Mouse (Mus musculus) neutrophil, adult 83 days (primary cell): Measurements from ENCODE around the gene Itln1. TPM values are rescaled to one million over a fixed set of nuclear protein-coding genes. Genes with fewer than 3 reads are reported as not detected.

Experiments
- total RNA-seq, 2 experiments: library from RNA; stranded (reverse); gene quantifications; one replicate each; pipeline ENCODE4 v1.2.4; 2023

Itln1 gene
- not detected for total RNA-seq

GRCm38 (mm10) chr1:171535194-171535593 is at the start of gene Itln1:
Itln1 (minus strand) TSS chr1:171535294.

GRCm38 (mm10) chr1:171558898-171559297 is 23.8 kb upstream of the Itln1 start, which contains the start of gene Cd244a:
Cd244a (plus strand) TSS chr1:171559193.

GRCm38 (mm10) chr1:171503250-171503591 is 31.9 kb downstream of the Itln1 start, which contains the start of gene Alyref2:
Alyref2 (plus strand) TSS chr1:171503478.

Other genes starting within 250 kb of the Itln1 start
- 10 to 100 TPM; 31.7 to 36.2 TPM for gene Usp21, start 247.3 kb downstream of the Itln1 start, total RNA-seq
- 10 to 100 TPM; 46.1 to 47.0 TPM for gene Ufc1, start 240.3 kb downstream of the Itln1 start, total RNA-seq
- gene Dedd, start 206.1 kb downstream of the Itln1 start, total RNA-seq = 10 to 100 TPM; 27.2 to 28.6 TPM
- gene Nit1, start 189.6 kb downstream of the Itln1 start, total RNA-seq = 10 to 100 TPM; 16.6 to 23.2 TPM
- 10 to 100 TPM; 30.1 to 30.6 TPM for gene Pfdn2, start 189.6 kb downstream of the Itln1 start, total RNA-seq
- gene Klhdc9, start 174.5 kb downstream of the Itln1 start, total RNA-seq = not detected
- gene Nectin4, start 165.2 kb downstream of the Itln1 start, total RNA-seq = 1 to 10 TPM; 1.1 to 1.5 TPM
- gene Arhgap30, start 146.3 kb downstream of the Itln1 start, total RNA-seq = 100 to 1,000 TPM; 193 to 235 TPM
- 10 to 100 TPM; 77.5 to 86.2 TPM for gene Usf1, start 124.0 kb downstream of the Itln1 start, total RNA-seq
- gene Tstd1, start 116.4 kb downstream of the Itln1 start, total RNA-seq = 1 to 10 TPM; 4.2 to 10.0 TPM
- 1 to 10 TPM in 1 of 2 experiments, under 1 TPM in 1; 0.18 to 1.3 TPM for gene F11r, start 97.8 kb downstream of the Itln1 start, total RNA-seq
- 1 to 10 TPM; 3.3 to 5.0 TPM for gene Alyref2, start 31.8 kb downstream of the Itln1 start, total RNA-seq
- 10 to 100 TPM in 1 of 2 experiments, 1 to 10 TPM in 1; 7.8 to 14.4 TPM for gene Cd244a, start 23.9 kb upstream of the Itln1 start, total RNA-seq
- 10 to 100 TPM; 16.6 to 22.7 TPM for gene Ly9, start 72.1 kb upstream of the Itln1 start, total RNA-seq
- 1 to 10 TPM; 2.5 to 2.7 TPM for gene Slamf7, start 117.7 kb upstream of the Itln1 start, total RNA-seq
- 10 to 100 TPM; 68.5 to 73.3 TPM for gene Cd48, start 146.7 kb upstream of the Itln1 start, total RNA-seq
- gene Slamf1, start 231.8 kb upstream of the Itln1 start, total RNA-seq = under 1 TPM; 0.24 to 0.37 TPM